8 mouse cellular contexts compared by ENCODE assay signal in genomic region chr10:80676198-80676928, GRCm38 (mm10). TPM values are rescaled to one million over a fixed set of nuclear protein-coding genes. Genes with fewer than 3 reads are reported as not detected.
DNase-seq lines count a peak whose midpoint lies in the region; ATAC-seq and TF ChIP-seq lines count a peak whose summit lies in the region.

No protein-coding gene starts in this region.

- under 1% methylated on average over 65 of the region's 78 CpGs for WGBS in cerebellum, adult 2 months
- 4% methylated on average over 63 of the region's 78 CpGs for WGBS in forebrain, postnatal 0 days
- WGBS in lung, embryonic 16.5 days: under 1% methylated on average over 70 of the region's 78 CpGs

- peak in 1 of 2 experiments; percentile 49; a peak in 2 of 4 replicates for TF ChIP-seq EP300 in MEL (IDR thresholded peaks at IDR 0.05; ENCODE audit: low read depth in 1 of 2, low read length in 2 of 2)

- peak overlapping the region; percentile 80 to 95 for H3K4me3 ChIP-seq in MEL (ENCODE audit: control insufficient read depth in 1 of 2, insufficient read depth in 1 of 2, low read depth in 2 of 2, low read length in 2 of 2)
- peak overlapping the region; percentile 80 for H3K4me3 ChIP-seq in cerebellum, adult 2 months (replicated peaks; ENCODE audit: insufficient read depth, low read depth, low read length)
- H3K4me3 ChIP-seq in forebrain, postnatal 0 days (ENCODE audit: low read depth, low read length): peak overlapping the region; percentile 88
- peak overlapping the region; percentile 94 for H3K4me3 ChIP-seq in lung, embryonic 16.5 days (ENCODE audit: low read length)

- ATAC-seq in forebrain, postnatal 0 days: peak; percentile 95
- peak; percentile 59 to 63 for ATAC-seq in hematopoietic stem cell, adult 5-6 weeks (replicated peaks in 1 of 2; ENCODE audit: insufficient read depth in 1 of 2, low FRiP score in 2 of 2, low TSS enrichment in 1 of 2, low read depth in 1 of 2, poor library complexity in 2 of 2, severe bottlenecking in 2 of 2)
- peak; percentile 91 for ATAC-seq in lung, embryonic 16.5 days (ENCODE audit: low read depth)

- H3K9ac ChIP-seq in MEL (ENCODE audit: control insufficient read depth, low read depth, low read length, poor library complexity, severe bottlenecking): peak overlapping the region; percentile 91
- peak overlapping the region; percentile 94 for H3K9ac ChIP-seq in forebrain, postnatal 0 days
- H3K9ac ChIP-seq in lung, embryonic 16.5 days (ENCODE audit: low read length): peak overlapping the region; percentile 97

- peak; percentile 91 to 99 for TF ChIP-seq POLR2A in MEL (IDR thresholded peaks at IDR 0.05; ENCODE audit: control insufficient read depth in 1 of 2, insufficient read depth in 1 of 2, low read depth in 1 of 2, low read length in 2 of 2, poor library complexity in 1 of 2)
- TF ChIP-seq POLR2A in cerebellum, adult 2 months (IDR thresholded peaks at IDR 0.05; ENCODE audit: borderline replicate concordance, insufficient read depth, low read length): peak; percentile 100

- peaks cover 9 to 31% of the 10 kb centered on the region in 2 experiments for H3K4me1 ChIP-seq in MEL (ENCODE audit: control insufficient read depth in 1 of 2, insufficient read depth in 2 of 2, low read length in 2 of 2)
- H3K4me1 ChIP-seq in cerebellum, adult 2 months (ENCODE audit: control insufficient read depth, insufficient read depth, low read length): peaks cover 59% of the 10 kb centered on the region
- peaks cover 35% of the 10 kb centered on the region for H3K4me1 ChIP-seq in forebrain, postnatal 0 days (ENCODE audit: insufficient read depth)
- H3K4me1 ChIP-seq in lung, embryonic 16.5 days (replicated peaks; ENCODE audit: control insufficient read depth, insufficient read depth, low read length): peaks cover 49% of the 10 kb centered on the region

- peak; percentile 100 for DNase-seq in MEL (ENCODE audit: low read depth, low spot score)
- DNase-seq in cerebellum, adult 2 months: peak; percentile 100
- peak; percentile 100 for DNase-seq in forebrain, postnatal 0 days
- DNase-seq in layer of hippocampus, adult 9-10 months (ENCODE audit: low spot score): peak; percentile 97
- DNase-seq in ovary, postnatal 10 days (ENCODE audit: low spot score): peak; percentile 96
- peak; percentile 99 to 100 for DNase-seq in thymus, postnatal 10 days (ENCODE audit: low spot score in 2 of 2)

- H3K4me2 ChIP-seq in forebrain, postnatal 0 days (ENCODE audit: low read depth): peak overlapping the region; percentile 72
- peak overlapping the region; percentile 72 for H3K4me2 ChIP-seq in lung, embryonic 16.5 days (ENCODE audit: low read depth, low read length)

- H3K9me3 ChIP-seq in MEL (replicated peaks; ENCODE audit: insufficient read depth, low read length): no peaks in the 10 kb centered on the region
- H3K9me3 ChIP-seq in forebrain, postnatal 0 days (ENCODE audit: low read length): no peaks in the 10 kb centered on the region
- H3K9me3 ChIP-seq in lung, embryonic 16.5 days (ENCODE audit: control insufficient read depth, low read length): no peaks in the 10 kb centered on the region

- 0 out of 6 replicates have a peak, but pooled peaks of 1 of the 3 experiments have one; percentile 3 for TF ChIP-seq CTCF in MEL (IDR thresholded peaks at IDR 0.05 in 2 of 3, conservative IDR thresholded peaks at IDR 0.05 in 1 of 3; ENCODE audit: control insufficient read depth in 1 of 3, insufficient read depth in 1 of 3, low read depth in 2 of 3, low read length in 3 of 3, poor library complexity in 1 of 3, severe bottlenecking in 1 of 3)
- TF ChIP-seq CTCF in cerebellum, adult 2 months (IDR thresholded peaks at IDR 0.05; ENCODE audit: borderline replicate concordance, insufficient read depth, low read depth, low read length): no peak
- TF ChIP-seq CTCF in forebrain, postnatal 0 days (IDR thresholded peaks at IDR 0.05; ENCODE audit: low read depth): no peak

- peak overlapping the region; percentile 96 for H3K27ac ChIP-seq in MEL (ENCODE audit: control insufficient read depth, low read depth, low read length)
- peak overlapping the region; percentile 95 for H3K27ac ChIP-seq in cerebellum, adult 2 months (ENCODE audit: insufficient read depth, low read length)
- H3K27ac ChIP-seq in forebrain, postnatal 0 days (ENCODE audit: low read depth, low read length): peak overlapping the region; percentile 98
- H3K27ac ChIP-seq in lung, embryonic 16.5 days (ENCODE audit: low read length): peak overlapping the region; percentile 98

- TF ChIP-seq RAD21 in MEL (IDR thresholded peaks at IDR 0.05; ENCODE audit: low read depth, low read length): no peak

- peaks cover 49% of the 10 kb centered on the region for H3K79me2 ChIP-seq in MEL (ENCODE audit: control insufficient read depth, insufficient read depth, low read length, poor library complexity)

- H3K27me3 ChIP-seq in MEL (ENCODE audit: control insufficient read depth in 1 of 2, insufficient read depth in 2 of 2, low read length in 2 of 2): no peaks in the 10 kb centered on the region
- H3K27me3 ChIP-seq in cerebellum, adult 2 months (ENCODE audit: control insufficient read depth, insufficient read depth, low read length): no peaks in the 10 kb centered on the region
- no peaks in the 10 kb centered on the region for H3K27me3 ChIP-seq in forebrain, postnatal 0 days (ENCODE audit: insufficient read depth, low read length)
- no peaks in the 10 kb centered on the region for H3K27me3 ChIP-seq in lung, embryonic 16.5 days (ENCODE audit: control insufficient read depth, insufficient read depth, low read depth, low read length)

- H3K36me3 ChIP-seq in MEL (ENCODE audit: control insufficient read depth in 1 of 2, insufficient read depth in 2 of 2, low read length in 2 of 2): peaks cover 0 to 25% of the 10 kb centered on the region in 2 experiments; a peak in 2 of 4 replicates
- peaks cover 3% of the 10 kb centered on the region for H3K36me3 ChIP-seq in forebrain, postnatal 0 days (ENCODE audit: insufficient read depth)
- peaks cover 4% of the 10 kb centered on the region for H3K36me3 ChIP-seq in lung, embryonic 16.5 days (ENCODE audit: control insufficient read depth, insufficient read depth, low read length)

TF ChIP-seq in MEL, 35 proteins besides CTCF, POLR2A, EP300 and RAD21 (continues in another document):
- TF ChIP-seq ETS1 (IDR thresholded peaks at IDR 0.05; ENCODE audit: low read depth, low read length): peak; percentile 49; the same call in 1 of the 2 replicates
- peak; percentile 83 for TF ChIP-seq HCFC1 (IDR thresholded peaks at IDR 0.05; ENCODE audit: low read depth, low read length)
- no peak for TF ChIP-seq ZC3H11A (IDR thresholded peaks at IDR 0.05; ENCODE audit: low read depth, low read length)
- TF ChIP-seq NRF1 (IDR thresholded peaks at IDR 0.05; ENCODE audit: insufficient read depth, low read depth, low read length, poor library complexity, severe bottlenecking): peak; percentile 86

RNA-seq across cellular contexts. Expression of gene Mknk2, which starts 1.5 kb away (rescaled TPM):
- total RNA-seq in MEL (2012; rRNA removed): 68.6 and 87.1 TPM in 2 replicates
- 100 to 1,000 TPM in 1 of 2 experiments, 10 to 100 TPM in 1; 47.4 to 184 TPM for polyA plus RNA-seq in MEL (2012; ENCODE audit: insufficient read depth in 1 of 2, insufficient read length in 2 of 2, low read depth in 1 of 2, low replicate concordance in 2 of 2, missing spikeins in 1 of 2)
- 59.3 and 64.4 TPM in 2 replicates for polyA plus RNA-seq in cerebellum, adult 2 months (2012; rRNA removed)
- total RNA-seq in forebrain, postnatal 0 days (2014; rRNA removed): 55.2 and 69.8 TPM in 2 replicates
- 42.4 and 43.6 TPM in 2 replicates for polyA plus RNA-seq in forebrain, postnatal 0 days (2015; fragmentation: Nextera tagmentation; extraction: Ambion mirVana)
- 52.4 and 75.9 TPM in 2 replicates for total RNA-seq in hematopoietic stem cell, adult 5-6 weeks (2017)
- 66.3 and 82.1 TPM in 2 replicates for polyA plus RNA-seq in lung, embryonic 16.5 days (2015; fragmentation: Nextera tagmentation; extraction: Ambion mirVana)

RNA-seq across cellular contexts. Expression of gene Btbd2, which starts 19.5 kb away (rescaled TPM):
- 35.4 and 43.1 TPM in 2 replicates for total RNA-seq in MEL (2012; rRNA removed)
- 10 to 100 TPM in 1 of 2 experiments, not detected in 1; 81.8 TPM for polyA plus RNA-seq in MEL (2012; ENCODE audit: insufficient read depth in 1 of 2, insufficient read length in 2 of 2, low read depth in 1 of 2, low replicate concordance in 2 of 2, missing spikeins in 1 of 2)
- 106 and 108 TPM in 2 replicates for polyA plus RNA-seq in cerebellum, adult 2 months (2012; rRNA removed)
- total RNA-seq in forebrain, postnatal 0 days (2014; rRNA removed): 105 and 131 TPM in 2 replicates
- 70.4 and 77.6 TPM in 2 replicates for polyA plus RNA-seq in forebrain, postnatal 0 days (2015; fragmentation: Nextera tagmentation; extraction: Ambion mirVana)
- 13.6 and 35.8 TPM in 2 replicates for total RNA-seq in hematopoietic stem cell, adult 5-6 weeks (2017)
- polyA plus RNA-seq in lung, embryonic 16.5 days (2015; fragmentation: Nextera tagmentation; extraction: Ambion mirVana): 15.3 and 33.2 TPM in 2 replicates

RNA-seq across cellular contexts. Expression of gene Mob3a, which starts 25.4 kb away (rescaled TPM):
- 38.3 and 38.7 TPM in 2 replicates for total RNA-seq in MEL (2012; rRNA removed)
- polyA plus RNA-seq in MEL (2012; ENCODE audit: insufficient read depth in 1 of 2, insufficient read length in 2 of 2, low read depth in 1 of 2, low replicate concordance in 2 of 2, missing spikeins in 1 of 2): 10 to 100 TPM in 1 of 2 experiments, not detected in 1; 63.4 TPM
- polyA plus RNA-seq in cerebellum, adult 2 months (2012; rRNA removed): 12.6 and 14.2 TPM in 2 replicates
- 54.1 and 57.8 TPM in 2 replicates for total RNA-seq in forebrain, postnatal 0 days (2014; rRNA removed)
- 38.9 and 45.9 TPM in 2 replicates for polyA plus RNA-seq in forebrain, postnatal 0 days (2015; fragmentation: Nextera tagmentation; extraction: Ambion mirVana)
- 81.1 and 92.3 TPM in 2 replicates for total RNA-seq in hematopoietic stem cell, adult 5-6 weeks (2017)
- polyA plus RNA-seq in lung, embryonic 16.5 days (2015; fragmentation: Nextera tagmentation; extraction: Ambion mirVana): 42.3 and 45.7 TPM in 2 replicates

RNA-seq across cellular contexts. Expression of gene Izumo4, which starts 25.6 kb away (rescaled TPM):
- total RNA-seq in MEL (2012; rRNA removed): 1.0 and 1.5 TPM in 2 replicates
- 1 to 10 TPM in 1 of 2 experiments, not detected in 1; 3.8 TPM for polyA plus RNA-seq in MEL (2012; ENCODE audit: insufficient read depth in 1 of 2, insufficient read length in 2 of 2, low read depth in 1 of 2, low replicate concordance in 2 of 2, missing spikeins in 1 of 2)
- polyA plus RNA-seq in cerebellum, adult 2 months (2012; rRNA removed): 112 and 117 TPM in 2 replicates
- total RNA-seq in forebrain, postnatal 0 days (2014; rRNA removed): 37.9 and 39.5 TPM in 2 replicates
- polyA plus RNA-seq in forebrain, postnatal 0 days (2015; fragmentation: Nextera tagmentation; extraction: Ambion mirVana): 34.4 and 36.7 TPM in 2 replicates
- total RNA-seq in hematopoietic stem cell, adult 5-6 weeks (2017): 9.5 and 10.4 TPM in 2 replicates
- 23.6 and 26.8 TPM in 2 replicates for polyA plus RNA-seq in lung, embryonic 16.5 days (2015; fragmentation: Nextera tagmentation; extraction: Ambion mirVana)

RNA-seq across cellular contexts. Expression of gene Csnk1g2, which starts 53.7 kb away (rescaled TPM):
- total RNA-seq in MEL (2012; rRNA removed): 125 and 132 TPM in 2 replicates
- polyA plus RNA-seq in MEL (2012; ENCODE audit: insufficient read depth in 1 of 2, insufficient read length in 2 of 2, low read depth in 1 of 2, low replicate concordance in 2 of 2, missing spikeins in 1 of 2): 100 to 1,000 TPM in 1 of 2 experiments, not detected in 1; 231 TPM
- 208 and 218 TPM in 2 replicates for polyA plus RNA-seq in cerebellum, adult 2 months (2012; rRNA removed)
- total RNA-seq in forebrain, postnatal 0 days (2014; rRNA removed): 127 and 135 TPM in 2 replicates
- 91.8 and 94.1 TPM in 2 replicates for polyA plus RNA-seq in forebrain, postnatal 0 days (2015; fragmentation: Nextera tagmentation; extraction: Ambion mirVana)
- total RNA-seq in hematopoietic stem cell, adult 5-6 weeks (2017): 184 and 239 TPM in 2 replicates
- 20.6 and 38.4 TPM in 2 replicates for polyA plus RNA-seq in lung, embryonic 16.5 days (2015; fragmentation: Nextera tagmentation; extraction: Ambion mirVana)

Comparison
In these comparisons a context has a peak if more than half of its experiments do, and no peak if none do; other contexts are left out.
1. Peak in every context shown above with its lines: DNase-seq, ATAC-seq, H3K4me3 ChIP-seq and H3K27ac ChIP-seq.